Mouse (Mus musculus) heart, embryonic 10.5 days (tissue): ENCODE data around the gene Sac3d1. TPM values are rescaled to one million over a fixed set of nuclear protein-coding genes. Genes with fewer than 3 reads are reported as not detected.
"Not testable (repeated sequence)": the region's sequence is repeated elsewhere in the genome, so short reads cannot be mapped to it uniquely, and the experiment has no call there.

Experiments used
- DNase-seq: peaks from one replicate; pipeline ENCODE4 v3.0.0-alpha.2; 2017; ENCODE audit warnings: low spot score
- H3K27ac ChIP-seq: fragments of 300-500 bp; sonication (generic); 2 replicates; pipeline ENCODE4 v1.5.1; 2016; ENCODE audit warnings: mild to moderate bottlenecking
- H3K27me3 ChIP-seq: fragments of 300-500 bp; sonication (generic); 2 replicates; pipeline ENCODE4 v1.6.1; 2016; ENCODE audit warnings: mild to moderate bottlenecking; ENCODE audit not compliant: poor library complexity, insufficient read depth, severe bottlenecking
- H3K36me3 ChIP-seq: fragments of 300-500 bp; sonication (generic); 2 replicates; pipeline ENCODE4 v1.6.1; 2016; ENCODE audit warnings: mild to moderate bottlenecking, moderate library complexity
- H3K4me1 ChIP-seq: fragments of 300-500 bp; sonication (generic); 2 replicates; pipeline ENCODE4 v1.6.1; 2016; ENCODE audit warnings: mild to moderate bottlenecking
- H3K4me3 ChIP-seq: fragments of 300-500 bp; sonication (generic); 2 replicates; pipeline ENCODE4 v1.5.1; 2016; ENCODE audit warnings: mild to moderate bottlenecking, moderate library complexity
- H3K9me3 ChIP-seq: fragments of 300-500 bp; sonication (generic); 2 replicates; pipeline ENCODE4 v1.6.1; 2016; ENCODE audit warnings: mild to moderate bottlenecking, moderate library complexity
- WGBS: fragments of 180-500 bp; shearing (Covaris S2); methylation state at CpG from one replicate; pipeline ENCODE4 v1.1.7; 2016; 5-methylcytosine and 5-hydroxymethylcytosine counted together
- polyA plus RNA-seq: library from polyadenylated mRNA; unstranded; fragments of >200 nt; fragmentation: Nextera tagmentation; extraction: Ambion mirVana; gene quantifications from 2 replicates; pipeline ENCODE4 v1.2.1, GENCODE M21; 2016

Gene Sac3d1
- 42.3 and 57.9 TPM in 2 replicates for polyA plus RNA-seq

DNA sequence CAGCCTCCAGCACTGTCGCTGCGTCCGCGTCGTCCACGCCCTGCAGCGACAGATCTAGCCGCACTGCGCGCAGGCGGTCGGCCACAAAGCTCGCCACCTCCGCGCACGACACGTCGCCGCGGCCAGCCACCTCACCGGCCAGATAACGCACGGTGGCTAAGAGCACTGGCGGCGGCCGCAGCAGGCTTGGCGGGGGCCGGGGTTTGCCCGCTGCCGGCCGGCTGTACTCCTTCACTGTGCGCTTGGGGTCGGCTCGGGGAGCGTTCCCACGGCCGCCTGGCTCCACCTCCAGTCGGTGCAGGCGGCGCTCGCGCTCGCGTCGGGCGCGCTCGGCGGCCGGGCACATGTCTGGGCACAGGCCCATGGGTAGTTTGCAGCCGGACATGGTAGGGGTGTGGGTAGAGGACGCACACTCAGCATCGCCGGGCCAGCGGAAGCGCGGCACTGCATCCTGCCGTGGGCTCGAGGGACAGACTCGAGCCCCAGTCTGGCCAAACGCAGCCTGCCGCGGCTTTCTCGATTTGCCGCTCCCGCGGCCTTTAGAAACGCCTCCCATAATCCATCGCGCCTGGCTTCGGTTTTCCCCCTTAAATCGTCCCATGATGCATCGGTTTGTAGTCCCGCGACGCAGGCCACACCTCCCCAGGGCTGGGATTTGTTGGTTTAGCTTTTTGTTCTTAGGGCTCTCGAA lies at the start of gene Sac3d1:
Sac3d1 (minus strand) TSS at position 665 of the 691 bp plus-strand sequence.
- no peaks in the 10 kb centered on the region for H3K27me3 ChIP-seq
- no peaks in the 10 kb centered on the region for H3K9me3 ChIP-seq
- H3K4me1 ChIP-seq, result peaks cover 37% of the 10 kb centered on the region
- H3K27ac ChIP-seq, result peak within 1 kb of the TSS; percentile 97
- peak within 1 kb of the TSS; percentile 92 for H3K4me3 ChIP-seq
- peaks cover 35% of the 10 kb centered on the region for H3K36me3 ChIP-seq
- under 1% methylated on average over 65 of the region's 77 CpGs for WGBS
- peak; percentile 96 for DNase-seq

DNA sequence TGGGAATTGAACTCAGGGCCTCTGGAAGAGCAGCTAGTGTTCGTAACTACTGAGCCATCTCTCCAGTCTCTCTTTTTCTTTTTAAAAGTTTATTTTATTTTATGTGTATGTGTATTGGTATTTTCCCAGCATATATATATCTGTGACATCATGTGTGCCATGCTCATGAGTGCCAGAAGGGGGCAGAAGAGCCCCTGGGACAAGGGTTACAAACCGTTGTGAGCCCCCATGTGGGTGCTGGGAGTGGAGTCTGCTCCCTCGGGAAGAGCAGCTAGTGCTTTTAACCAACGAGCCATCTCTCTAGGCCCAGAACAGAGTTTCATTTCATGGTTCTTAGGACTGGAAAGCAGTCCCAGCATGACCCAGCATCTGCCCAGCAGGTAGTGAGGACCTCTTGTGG lies 48.3 kb upstream of the Sac3d1 start:
- DNase-seq, result no peak
- Histone ChIP-seq H3K36me3 (no peaks in the 10 kb centered on the region), H3K27ac (no peak overlapping the region), H3K4me3 (no peak overlapping the region), H3K9me3 (no peaks in the 10 kb centered on the region), H3K4me1 (0 out of 2 replicates have a peak, but pooled peaks cover 3% of the 10 kb centered on the region), H3K27me3 (peaks cover 20% of the 10 kb centered on the region; the same call in 1 of the 2 replicates)
- WGBS, result 77% methylated on average over 4 of the region's 4 CpGs

DNA sequence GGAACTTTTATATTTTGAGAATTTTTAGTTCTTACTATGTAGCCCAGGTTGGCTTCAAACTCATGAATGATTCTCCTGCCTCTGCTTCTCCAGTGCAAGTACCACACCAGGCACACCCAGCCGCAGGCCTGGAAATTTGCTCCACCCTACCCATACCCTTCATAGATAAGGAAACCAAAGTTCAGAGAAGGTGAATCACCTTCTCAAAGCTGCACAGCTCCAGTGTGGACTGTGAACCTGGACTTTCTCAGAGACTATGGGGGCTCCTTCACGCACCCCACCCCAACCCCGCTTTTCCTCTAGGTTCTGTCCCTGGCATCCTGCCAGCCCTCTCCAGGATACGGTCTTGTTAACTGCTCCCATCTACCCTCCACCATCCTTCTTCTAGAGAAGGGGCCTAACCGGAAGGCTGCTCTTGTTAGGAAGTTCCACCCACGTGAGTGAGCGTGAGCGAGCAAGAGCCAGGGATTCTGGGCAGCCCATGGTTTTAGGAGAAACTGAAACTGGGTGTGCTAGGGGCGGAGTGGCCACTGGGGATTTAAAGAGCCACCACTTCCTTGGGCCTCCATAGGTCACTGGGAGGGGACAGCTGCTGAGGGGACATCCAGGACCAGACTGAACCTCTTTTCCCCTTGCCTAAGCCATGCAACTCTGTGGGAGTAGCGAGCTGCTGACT lies 45.6 kb upstream of the Sac3d1 start:
- no peak for DNase-seq
- Histone ChIP-seq H3K9me3 (no peaks in the 10 kb centered on the region), H3K27me3 (peaks cover 28% of the 10 kb centered on the region; the same call in 1 of the 2 replicates), H3K4me3 (no peak overlapping the region), H3K36me3 (no peaks in the 10 kb centered on the region), H3K27ac (no peak overlapping the region), H3K4me1 (0 out of 2 replicates have a peak, but pooled peaks cover 3% of the 10 kb centered on the region)
- 72% methylated on average over 10 of the region's 10 CpGs for WGBS

DNA sequence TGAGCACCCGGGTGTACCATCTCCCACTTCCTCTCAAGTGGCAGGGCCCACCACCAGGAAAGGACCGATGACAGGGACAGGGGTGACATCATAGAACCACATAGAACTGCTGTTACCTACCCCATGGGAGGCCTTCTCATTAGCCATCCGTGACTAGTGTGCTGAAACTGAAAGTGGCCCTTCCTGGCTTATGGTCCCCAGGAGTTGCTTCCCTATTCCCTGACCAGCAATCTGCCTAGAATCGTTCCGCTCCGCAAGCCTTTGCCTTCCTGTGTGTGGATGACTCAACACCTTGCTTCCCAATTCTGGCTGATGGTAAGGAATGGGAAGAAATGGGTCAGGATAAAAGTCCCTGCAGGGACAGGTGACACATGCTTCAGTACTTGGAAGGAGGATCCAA lies 38.8 kb upstream of the Sac3d1 start:
- Histone ChIP-seq H3K4me3 (no peak overlapping the region), H3K36me3 (no peaks in the 10 kb centered on the region), H3K4me1 (no peaks in the 10 kb centered on the region), H3K27ac (no peak overlapping the region), H3K9me3 (no peaks in the 10 kb centered on the region), H3K27me3 (0 out of 2 replicates have a peak, but pooled peaks cover 13% of the 10 kb centered on the region)
- no peak for DNase-seq
- 68% methylated on average over 6 of the region's 6 CpGs for WGBS

DNA sequence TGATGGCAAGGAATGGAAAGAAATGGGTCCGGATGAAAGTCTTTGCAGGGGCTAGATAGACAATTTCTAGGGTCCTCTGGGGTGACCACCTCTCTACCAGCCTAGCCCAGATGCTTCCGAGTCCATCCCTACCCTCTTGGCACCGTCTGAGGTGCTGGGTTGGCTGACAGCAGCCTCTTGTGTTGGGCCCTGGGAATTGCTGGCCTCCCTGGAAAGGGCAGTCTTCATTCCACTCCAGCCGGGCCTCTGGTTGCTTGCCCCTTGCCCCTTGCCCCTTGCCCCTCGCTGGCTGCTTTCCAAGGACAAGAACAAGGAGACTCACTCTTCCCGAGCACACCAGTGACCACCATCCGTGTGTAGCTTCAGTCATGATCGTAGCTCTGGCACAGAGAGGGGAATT lies 37.9 kb upstream of the Sac3d1 start:
- Histone ChIP-seq H3K27ac (no peak overlapping the region), H3K9me3 (no peaks in the 10 kb centered on the region), H3K4me3 (no peak overlapping the region), H3K4me1 (no peaks in the 10 kb centered on the region), H3K36me3 (no peaks in the 10 kb centered on the region), H3K27me3 (0 out of 2 replicates have a peak, but pooled peaks cover 4% of the 10 kb centered on the region)
- WGBS, result 60% methylated on average over 8 of the region's 8 CpGs
- DNase-seq, result no peak

DNA sequence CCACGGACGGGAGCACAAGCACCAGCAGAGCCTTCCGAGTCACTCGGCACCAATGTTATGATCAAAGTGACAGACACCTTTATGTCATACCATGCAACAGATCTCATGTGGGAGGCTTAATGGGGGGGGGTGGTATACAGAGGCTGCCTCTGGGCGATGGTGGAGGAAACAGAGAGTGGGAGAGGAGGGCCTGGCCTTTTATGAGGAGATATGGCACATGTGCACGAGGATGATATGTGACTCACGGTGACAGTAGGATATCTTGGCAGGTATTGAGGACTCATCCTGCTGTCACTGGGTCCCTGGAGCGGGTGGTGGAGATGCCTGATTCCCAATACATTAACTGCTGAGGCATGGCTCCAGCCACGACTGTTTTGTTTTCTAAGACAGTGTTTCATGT lies 36.7 kb upstream of the Sac3d1 start:
- no peak for DNase-seq
- Histone ChIP-seq H3K4me1 (no peaks in the 10 kb centered on the region), H3K27me3 (no peaks in the 10 kb centered on the region), H3K4me3 (no peak overlapping the region), H3K27ac (no peak overlapping the region), H3K9me3 (no peaks in the 10 kb centered on the region), H3K36me3 (no peaks in the 10 kb centered on the region)
- whole genome bisulfite sequencing, result 81% methylated on average over 9 of the region's 9 CpGs

DNA sequence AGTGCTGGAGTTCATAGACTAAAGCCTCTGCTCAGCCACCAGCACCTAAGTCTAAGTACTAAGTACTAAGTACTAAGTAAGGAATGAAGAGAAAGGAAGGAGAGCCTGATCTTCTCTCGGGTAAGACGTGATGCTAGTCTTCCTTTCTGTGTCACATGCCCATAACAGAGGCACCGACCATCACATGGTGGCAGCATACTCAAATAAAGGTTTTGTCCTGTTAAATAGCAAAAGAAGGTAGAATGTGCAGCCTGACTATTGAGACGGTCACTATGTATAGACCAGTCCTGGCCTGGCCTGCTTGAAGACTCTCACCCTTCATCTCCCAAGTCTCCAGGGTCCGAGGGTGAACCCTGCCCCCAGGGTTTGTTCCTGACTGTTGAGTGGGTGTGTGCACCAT lies 26.4 kb upstream of the Sac3d1 start:
- no peaks in the 10 kb centered on the region for H3K27me3 ChIP-seq
- H3K36me3 ChIP-seq, result no peaks in the 10 kb centered on the region
- H3K9me3 ChIP-seq, result no peaks in the 10 kb centered on the region
- no peak overlapping the region for H3K4me3 ChIP-seq
- peaks cover 12% of the 10 kb centered on the region for H3K4me1 ChIP-seq
- DNase-seq, result no peak
- H3K27ac ChIP-seq, result no peak overlapping the region
- 72% methylated on average over 5 of the region's 5 CpGs for WGBS

DNA sequence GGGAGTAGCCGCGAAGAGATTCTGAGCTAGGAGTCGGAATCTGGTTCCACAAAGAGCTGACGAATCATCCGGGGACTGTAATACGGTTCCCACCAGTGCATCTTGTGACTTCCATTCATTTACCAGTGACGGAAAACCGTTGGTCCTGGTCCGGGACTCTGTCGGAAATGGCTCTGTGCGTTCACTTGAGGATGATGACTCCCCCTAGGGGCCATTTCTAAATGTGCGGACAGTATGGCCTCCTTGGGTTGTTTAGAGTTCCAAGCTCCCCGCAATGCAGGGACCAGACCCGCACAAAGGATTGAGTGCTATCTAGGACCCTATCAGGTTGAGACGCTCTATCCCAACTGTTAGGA lies 22.9 kb upstream of the Sac3d1 start, which contains the start of gene Arl2:
Arl2 (minus strand) TSS at position 155 of the 356 bp plus-strand sequence.
- Histone ChIP-seq H3K27me3 (no peaks in the 10 kb centered on the region), H3K36me3 (peaks cover 13% of the 10 kb centered on the region; the same call in 1 of the 2 replicates), H3K4me1 (peaks cover 17% of the 10 kb centered on the region), H3K9me3 (no peaks in the 10 kb centered on the region), H3K27ac (peak within 1 kb of the TSS; percentile 98), H3K4me3 (peak within 1 kb of the TSS; percentile 85)
- WGBS, result 0% methylated on average over 15 of the region's 15 CpGs
- DNase-seq, result peak; percentile 93

DNA sequence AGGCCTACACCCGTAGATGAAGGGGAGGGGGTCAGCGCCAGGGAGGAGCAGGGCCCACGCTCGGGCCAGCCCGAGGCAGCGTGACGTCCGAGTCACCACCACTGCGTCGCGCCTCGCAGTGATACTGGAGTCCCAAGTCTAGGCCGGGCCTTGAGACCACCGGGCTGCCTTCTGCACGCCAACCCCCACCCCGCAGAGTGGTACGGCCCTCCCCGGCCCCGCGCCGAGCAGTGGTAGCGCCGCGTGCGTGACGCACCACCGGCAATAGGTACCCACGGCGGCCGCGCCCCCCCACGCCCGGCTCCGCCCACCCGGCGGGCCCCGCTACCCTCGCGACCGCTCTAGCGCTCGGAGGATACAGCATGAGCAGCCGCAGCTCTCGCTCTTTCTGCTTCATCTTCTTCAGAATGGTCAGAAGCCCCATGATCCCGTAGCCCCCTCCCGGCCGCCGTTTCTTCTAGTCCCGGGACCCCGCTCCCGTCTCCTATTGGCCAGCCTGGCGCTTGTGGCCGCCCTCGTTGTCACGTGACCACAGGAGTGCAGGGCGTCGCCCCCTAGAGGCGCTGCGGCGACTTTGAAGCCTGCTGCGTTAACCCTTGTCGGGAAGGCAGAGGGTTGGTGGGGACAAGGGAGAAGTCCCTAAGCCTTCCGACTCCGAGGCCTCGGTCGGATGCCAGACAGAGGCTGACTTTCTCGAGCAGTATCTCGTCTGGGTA lies 22.4 kb upstream of the Sac3d1 start, which contains the start of gene Batf2:
Batf2 (plus strand) TSS at position 306 of the 716 bp plus-strand sequence.
- under 1% methylated on average over 67 of the region's 68 CpGs for WGBS
- Histone ChIP-seq H3K9me3 (no peaks in the 10 kb centered on the region), H3K36me3 (peaks cover 18% of the 10 kb centered on the region), H3K27me3 (no peaks in the 10 kb centered on the region), H3K4me1 (peaks cover 17% of the 10 kb centered on the region), H3K27ac (peak within 1 kb of the TSS; percentile 98), H3K4me3 (peak within 1 kb of the TSS; percentile 85)
- peak; percentile 98 for DNase-seq

DNA sequence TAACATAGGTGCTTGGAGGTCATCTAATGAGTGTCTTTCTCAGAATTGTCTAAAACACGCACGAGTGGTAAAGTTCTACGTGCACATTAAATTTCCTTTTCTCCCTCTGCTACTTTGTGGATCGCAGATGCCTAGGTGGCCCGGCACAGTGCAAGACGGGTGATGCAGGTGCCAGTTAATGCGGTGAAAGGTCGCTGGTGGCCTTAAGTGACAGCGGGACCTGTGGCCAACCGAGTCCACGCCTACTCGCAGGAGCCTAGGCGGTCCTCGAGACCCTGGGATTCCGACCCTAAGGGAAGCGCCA lies 21.9 kb upstream of the Sac3d1 start:
- DNase-seq, result no peak
- Histone ChIP-seq H3K9me3 (no peaks in the 10 kb centered on the region), H3K4me1 (peaks cover 17% of the 10 kb centered on the region), H3K27me3 (no peaks in the 10 kb centered on the region), H3K27ac (peak overlapping the region; percentile 98), H3K4me3 (peak overlapping the region; percentile 85), H3K36me3 (peaks cover 23% of the 10 kb centered on the region)
- WGBS, result 8% methylated on average over 16 of the region's 16 CpGs

DNA sequence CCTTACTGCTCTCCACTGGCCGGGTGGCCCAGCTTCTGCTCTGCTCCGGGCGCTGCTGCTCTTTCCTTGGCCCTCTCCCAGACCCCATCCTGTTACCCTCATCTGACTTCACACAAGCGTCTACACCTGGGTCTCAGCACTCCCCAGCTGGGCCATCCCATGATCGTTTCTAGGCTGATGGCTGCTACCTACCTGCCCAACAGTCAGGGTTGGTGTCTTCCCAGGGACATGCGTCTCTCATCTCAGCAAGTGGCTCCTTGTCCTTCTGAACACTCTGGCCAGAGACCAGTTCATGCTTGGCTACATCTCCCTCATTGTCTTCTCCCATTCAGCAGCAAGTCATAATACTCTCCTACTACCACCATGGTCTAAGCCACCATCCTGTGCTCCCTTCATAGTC lies 21.3 kb upstream of the Sac3d1 start:
- DNase-seq, result no peak
- Histone ChIP-seq H3K4me1 (peaks cover 17% of the 10 kb centered on the region), H3K27me3 (no peaks in the 10 kb centered on the region), H3K36me3 (peaks cover 29% of the 10 kb centered on the region), H3K4me3 (peak overlapping the region; percentile 85), H3K27ac (peak overlapping the region; percentile 98), H3K9me3 (no peaks in the 10 kb centered on the region)
- 94% methylated on average over 6 of the region's 6 CpGs for WGBS

DNA sequence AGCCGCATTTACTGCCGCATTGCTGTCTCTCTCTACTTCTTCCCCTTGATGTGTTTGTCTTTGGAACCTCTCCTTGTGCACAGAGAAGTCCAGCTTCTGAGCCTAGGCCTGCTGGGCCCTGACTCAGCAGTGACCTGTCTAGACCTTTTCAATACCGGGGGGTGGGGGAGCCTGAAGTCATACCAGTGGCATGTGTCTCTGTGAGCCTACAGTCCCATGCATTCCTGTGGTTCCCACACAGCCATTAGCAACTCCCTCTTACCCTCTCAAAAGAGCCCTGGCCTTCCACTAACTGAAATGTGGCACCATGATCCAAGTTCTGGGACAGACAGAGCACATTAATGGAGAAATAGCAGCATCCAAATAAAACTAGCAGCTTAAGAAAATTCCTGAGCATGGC lies 17.9 kb upstream of the Sac3d1 start:
- Histone ChIP-seq H3K9me3 (no peaks in the 10 kb centered on the region), H3K4me1 (peaks cover 15% of the 10 kb centered on the region), H3K27me3 (no peaks in the 10 kb centered on the region), H3K4me3 (no peak overlapping the region), H3K27ac (no peak overlapping the region), H3K36me3 (peaks cover 35% of the 10 kb centered on the region)
- no peak for DNase-seq
- 85% methylated on average over 3 of the region's 3 CpGs for WGBS

DNA sequence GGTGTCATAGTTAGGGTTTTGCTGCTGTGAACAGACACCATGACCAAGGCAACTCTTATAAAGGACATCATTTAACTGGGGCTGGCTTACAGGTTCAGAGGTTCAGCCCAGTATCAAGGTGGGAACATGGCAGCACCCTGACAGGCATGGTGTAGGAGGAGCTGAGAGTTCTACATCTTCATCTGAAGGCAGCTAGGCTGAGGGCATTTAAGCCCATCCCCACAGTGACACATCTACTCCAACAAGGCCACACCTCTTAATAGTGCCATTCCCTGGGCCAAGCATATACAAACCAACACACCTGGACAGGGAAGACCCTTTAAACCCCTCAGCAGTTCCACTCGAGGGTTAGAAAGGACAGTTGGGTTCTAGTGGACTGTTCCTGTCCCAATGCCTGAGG lies 14.7 kb upstream of the Sac3d1 start:
- H3K27me3 ChIP-seq, H3K9me3 ChIP-seq, H3K4me1 ChIP-seq, H3K27ac ChIP-seq, H3K4me3 ChIP-seq, DNase-seq: not testable (repeated sequence)
- WGBS, result 50% methylated on average over 1 of the region's 1 CpGs
- peaks cover 35% of the 10 kb centered on the region for H3K36me3 ChIP-seq
